Mouse (Mus musculus): ENCODE measurements around the gene Lgi2.

Lgi2 gene

DNA sequence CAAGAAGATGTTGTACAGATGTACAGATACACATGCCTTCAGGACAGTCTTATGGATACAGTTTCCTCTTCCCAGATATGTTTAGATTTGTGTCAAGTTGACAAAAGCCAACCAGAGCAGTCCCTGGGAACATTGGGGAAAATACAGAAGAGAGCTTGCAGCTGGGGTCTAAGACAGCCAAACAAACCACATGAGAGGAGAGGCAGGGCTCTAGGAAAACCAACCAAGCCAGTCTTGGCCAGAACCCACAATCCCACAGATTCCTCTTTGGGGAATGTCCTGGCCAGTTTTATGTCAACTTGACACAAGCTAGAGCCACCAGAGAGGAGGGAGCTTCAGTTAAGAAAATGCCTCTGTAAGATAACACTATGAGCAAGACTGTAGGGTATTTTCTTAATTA is 26.8 kb downstream of the Lgi2 start:
- DNase-seq (ENCODE audit: inconsistent age in 2 of 2, low spot score in 1 of 2): no peak

DNA sequence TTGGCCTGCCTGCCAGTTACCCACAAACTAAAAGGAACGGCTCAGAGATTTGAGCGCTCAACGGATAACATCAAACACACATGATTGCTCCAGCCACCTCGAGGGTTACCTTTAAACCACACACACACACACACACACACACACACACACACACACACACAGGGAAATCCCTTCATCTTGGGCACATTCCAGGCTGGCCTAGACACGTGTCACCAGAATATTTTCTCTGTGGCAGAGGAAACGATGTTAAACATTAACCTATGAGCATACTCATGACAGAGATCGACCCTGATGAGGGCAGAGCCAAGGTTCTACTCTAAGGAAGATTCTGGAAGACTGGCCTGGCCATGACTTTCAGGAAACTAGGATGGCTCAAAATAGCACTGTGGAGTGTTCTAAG is 29.2 kb downstream of the Lgi2 start:
- DNase-seq (ENCODE audit: inconsistent age in 2 of 2, low spot score in 1 of 2): no peak

DNA sequence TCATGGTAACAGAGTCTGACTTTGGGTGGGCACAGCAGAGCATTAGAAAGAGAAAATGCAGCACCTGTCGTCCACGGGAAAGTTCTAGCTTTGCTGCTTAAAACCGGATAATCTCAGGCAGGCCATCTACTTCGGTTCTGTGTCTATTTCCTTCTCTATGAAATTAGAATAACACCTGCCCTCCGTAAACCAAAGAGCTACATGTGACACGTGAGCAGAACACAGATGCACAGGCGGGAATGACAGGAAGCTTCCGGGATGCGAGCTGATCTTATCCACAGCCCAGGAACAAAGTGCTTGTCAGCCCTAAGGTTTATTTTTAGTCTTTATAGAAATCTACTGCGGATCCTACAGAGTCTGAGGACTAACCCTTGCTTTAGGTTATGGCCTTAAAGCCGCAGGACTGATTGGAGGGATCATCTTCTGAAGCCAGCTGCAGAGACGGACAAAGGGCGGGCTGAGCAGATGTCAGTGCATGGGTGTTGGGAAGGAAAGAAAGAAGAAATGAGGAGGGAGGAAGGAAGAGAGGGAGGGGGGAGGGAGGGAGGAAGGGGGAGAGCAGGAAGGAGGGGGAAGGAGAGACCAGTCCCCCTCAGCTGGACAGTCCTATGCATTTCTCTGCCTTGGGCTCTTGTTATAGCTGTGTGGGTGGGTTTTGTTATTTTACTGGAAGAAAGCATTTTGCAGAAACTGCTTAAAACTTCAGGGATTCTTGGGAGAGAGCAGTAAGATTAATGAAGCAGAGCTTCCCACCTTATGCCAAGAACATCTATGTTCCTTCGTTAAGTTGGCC is 31.3 kb downstream of the Lgi2 start:
- no peak for DNase-seq (ENCODE audit: inconsistent age in 2 of 2, low spot score in 1 of 2)

DNA sequence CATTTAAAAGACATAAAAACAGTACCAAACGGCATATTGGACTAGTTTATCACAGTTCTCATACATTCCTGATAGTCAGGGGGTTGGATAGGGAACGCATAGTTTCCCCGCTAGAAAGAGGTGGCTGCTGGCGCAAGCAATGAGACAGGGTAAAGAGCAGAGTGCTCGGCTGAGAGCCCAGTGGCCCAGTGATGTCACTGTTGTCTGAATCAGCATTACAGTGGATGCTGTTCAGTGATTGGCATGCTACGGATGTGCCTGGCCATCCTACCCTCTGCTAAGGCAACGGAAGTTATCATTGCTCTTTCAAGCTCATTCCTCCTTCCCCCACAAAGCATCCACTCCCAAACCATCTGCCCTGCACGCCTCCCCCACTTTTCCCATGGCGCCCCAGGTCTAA is 32.6 kb downstream of the Lgi2 start:
- DNase-seq (ENCODE audit: inconsistent age in 2 of 2, low spot score in 1 of 2): no peak

DNA sequence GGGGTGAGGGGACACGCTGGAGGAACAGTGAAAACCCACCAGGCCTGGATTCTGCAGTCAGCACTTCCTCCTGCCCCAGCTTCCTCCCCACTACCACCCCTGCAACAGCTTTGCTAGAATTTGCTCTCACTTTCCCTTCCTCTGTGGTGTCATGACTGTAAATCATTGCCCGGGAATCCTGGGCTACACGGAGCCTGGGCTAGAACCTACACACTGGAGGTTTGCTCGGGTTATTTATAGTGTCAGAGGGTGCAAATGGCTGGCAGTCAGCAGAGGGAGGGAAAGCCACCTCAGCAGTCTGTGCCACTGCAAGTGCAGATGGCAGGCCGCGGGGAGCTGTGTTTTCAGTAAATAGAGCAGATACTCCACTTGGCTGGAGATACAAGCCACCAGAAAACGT is 37.7 kb downstream of the Lgi2 start:
- DNase-seq (ENCODE audit: inconsistent age in 2 of 2, low spot score in 1 of 2): no peak

DNA sequence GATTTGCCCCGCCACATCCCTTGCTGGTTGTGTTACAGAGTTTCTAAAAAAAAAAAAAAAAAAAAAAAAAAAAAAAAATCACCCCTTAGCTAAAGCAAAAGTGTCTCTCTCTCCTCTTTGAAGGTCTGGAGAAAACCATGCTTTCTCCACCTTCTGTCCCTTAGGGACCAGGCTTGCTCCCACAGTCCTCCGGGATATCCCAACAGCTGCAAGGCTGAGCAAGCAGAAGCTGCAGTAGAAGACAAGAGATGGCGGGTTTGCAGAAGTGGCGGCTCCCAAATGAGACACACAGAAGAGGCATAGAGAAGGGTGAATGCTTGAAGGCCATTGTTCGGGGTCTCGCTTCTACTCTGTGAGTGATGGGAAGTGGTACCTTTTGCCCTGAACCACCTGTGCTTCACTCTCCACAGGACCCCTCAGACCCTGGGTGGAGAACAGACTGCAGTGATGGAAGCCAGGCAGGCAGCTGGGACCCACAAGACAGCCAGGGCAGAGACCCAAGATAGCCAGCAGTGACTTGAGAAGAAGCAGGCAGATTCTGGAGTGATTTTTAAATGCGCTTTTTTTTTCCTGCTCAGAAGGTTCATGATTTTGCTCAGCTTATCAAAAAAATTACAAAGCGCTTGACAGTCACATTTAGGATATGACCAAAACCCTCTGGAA is 39.8 kb downstream of the Lgi2 start:
- no peak for DNase-seq (ENCODE audit: inconsistent age in 2 of 2, low spot score in 1 of 2)

DNA sequence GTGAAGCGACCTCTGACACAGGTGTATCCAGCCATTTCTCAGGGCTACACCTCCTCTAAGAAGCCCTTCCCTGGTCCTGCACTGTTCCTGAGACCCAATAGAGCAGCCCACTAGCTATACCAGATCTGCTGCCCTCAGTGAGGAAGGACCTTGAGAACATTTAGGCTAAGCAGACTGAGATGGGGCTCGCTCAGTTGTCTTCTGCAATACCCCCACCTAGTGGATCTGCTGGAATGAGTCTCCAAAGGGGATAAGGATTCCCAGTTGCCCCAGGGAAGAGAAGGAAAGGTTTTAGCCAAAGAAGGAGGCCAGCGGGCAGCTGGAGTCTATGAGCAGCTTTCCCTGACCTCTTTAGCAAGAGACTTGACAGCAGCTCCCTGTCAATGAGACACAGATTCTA is 42.1 kb downstream of the Lgi2 start:
- peak in 1 of 2 experiments; percentile 30 for DNase-seq (ENCODE audit: inconsistent age in 2 of 2, low spot score in 1 of 2)

DNA sequence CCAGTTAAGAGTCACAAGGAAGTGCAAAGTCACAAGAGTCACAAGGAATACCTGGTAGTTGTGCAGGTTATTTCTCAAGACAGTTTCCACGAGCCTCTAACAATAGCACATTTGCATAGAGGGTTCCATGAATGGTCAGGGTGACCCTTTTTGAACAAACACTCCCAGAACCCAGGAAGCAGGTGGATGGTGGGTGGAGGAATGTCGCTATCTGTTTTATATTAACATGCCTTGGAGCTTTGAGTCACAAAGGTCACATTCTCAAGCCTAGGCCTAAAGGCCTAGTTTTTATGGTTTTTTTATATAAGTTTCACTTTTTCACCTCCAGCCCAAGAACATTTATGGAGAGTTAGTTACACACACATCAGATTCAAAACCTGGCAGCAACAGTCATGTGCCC is 46.3 kb downstream of the Lgi2 start:
- no peak for DNase-seq (ENCODE audit: inconsistent age in 2 of 2, low spot score in 1 of 2)

DNA sequence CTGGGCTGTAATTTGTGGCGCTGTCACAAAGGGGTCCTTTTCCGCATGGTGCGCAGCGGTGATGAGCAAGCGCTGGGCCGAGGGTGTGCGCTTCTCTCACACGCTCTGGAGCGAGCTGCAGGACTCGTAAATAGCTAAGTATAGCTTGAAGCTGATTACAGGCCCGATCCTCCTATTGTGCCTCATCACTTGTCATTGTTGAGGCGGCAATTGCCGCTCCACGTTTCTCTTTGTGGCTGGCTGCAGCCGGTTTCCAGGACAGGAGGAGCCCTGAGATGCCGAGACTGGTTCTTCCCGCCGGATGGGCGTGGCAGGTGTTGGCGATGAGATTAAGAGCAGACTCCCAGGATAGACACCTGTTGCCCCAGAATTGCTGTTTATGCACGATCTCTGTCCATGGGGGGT is 50.2 kb downstream of the Lgi2 start:
- peak; percentile 4 to 29 for DNase-seq (ENCODE audit: inconsistent age in 2 of 2, low spot score in 1 of 2)

DNA sequence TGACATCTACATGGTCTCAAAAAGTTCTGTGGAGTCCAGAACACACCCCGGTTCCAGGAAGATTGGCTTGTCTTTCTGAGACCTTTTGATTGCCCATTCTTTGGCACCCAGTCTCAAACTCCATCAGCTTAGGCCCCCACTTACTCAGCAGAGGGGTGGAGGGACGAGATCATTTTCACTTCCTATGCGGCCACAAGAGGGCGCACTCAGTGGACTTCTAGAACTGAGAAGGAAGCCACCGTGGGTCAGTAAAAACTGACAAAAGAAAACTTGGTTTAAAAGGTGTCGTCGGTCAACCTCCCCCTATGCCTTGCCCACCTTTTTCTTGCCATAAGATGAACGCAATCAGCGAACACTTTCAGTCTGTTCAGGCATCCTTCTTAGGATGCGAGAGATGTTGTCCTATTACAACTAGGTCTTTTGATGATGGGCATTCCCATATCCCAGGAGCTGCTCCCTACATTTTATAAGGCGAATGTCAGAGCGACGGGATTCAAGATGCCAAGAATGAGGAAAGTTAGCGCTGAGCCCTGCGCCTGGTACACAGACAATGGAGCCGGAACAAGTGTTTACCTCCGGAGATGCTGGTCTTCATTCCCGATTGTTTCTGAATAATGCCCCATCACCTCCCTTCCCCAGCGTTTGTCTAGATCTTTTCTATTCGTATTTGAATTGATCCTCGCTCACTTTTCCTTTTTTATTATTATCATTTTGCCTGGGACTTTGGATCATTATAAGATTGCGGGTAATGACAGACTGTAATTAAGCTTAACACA is 50.8 kb downstream of the Lgi2 start:
- peak; percentile 58 to 88 for DNase-seq (ENCODE audit: inconsistent age in 2 of 2, low spot score in 1 of 2)

DNA sequence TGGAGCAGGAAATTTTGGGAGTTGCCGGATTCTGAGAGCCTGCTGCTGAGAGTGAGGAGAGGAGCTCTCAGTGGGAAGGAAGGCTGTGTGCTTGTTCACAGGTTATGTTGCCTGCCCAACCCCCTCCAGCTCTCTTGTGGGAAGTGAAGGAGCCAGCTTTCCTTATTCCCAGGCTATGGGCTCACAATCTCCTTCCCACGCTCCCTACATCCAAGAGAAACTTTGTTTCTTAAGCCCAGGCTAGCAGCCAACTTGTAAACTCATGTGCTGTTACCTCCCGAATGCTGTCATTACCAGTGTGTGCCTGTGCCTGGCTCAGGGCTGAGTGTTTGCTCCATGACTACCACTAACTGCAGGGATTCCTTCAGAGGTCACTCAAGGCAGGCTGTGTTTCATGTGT is 55.2 kb downstream of the Lgi2 start:
- no peak for DNase-seq (ENCODE audit: inconsistent age in 2 of 2, low spot score in 1 of 2)

DNA sequence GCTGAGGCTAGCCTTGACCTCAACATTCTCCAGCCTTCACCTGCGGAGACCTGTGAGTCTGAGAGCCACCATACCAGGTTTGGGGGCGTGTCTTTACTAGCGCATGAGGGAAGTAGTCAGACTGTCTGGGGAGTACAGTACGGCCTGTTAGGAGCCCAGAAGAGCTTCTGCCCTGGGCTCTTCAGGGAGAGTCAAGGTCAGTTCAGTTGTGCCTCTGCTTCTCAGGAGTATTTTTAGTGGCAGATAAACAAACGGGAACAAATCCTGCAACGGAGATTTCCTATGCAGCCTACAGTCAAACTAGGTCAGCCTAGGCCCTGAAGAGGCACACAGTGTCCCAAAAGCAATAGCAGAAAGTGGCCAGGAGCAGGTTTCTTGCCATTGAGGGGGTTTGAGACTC is 56.8 kb downstream of the Lgi2 start:
- DNase-seq (ENCODE audit: inconsistent age in 2 of 2, low spot score in 1 of 2): peak; percentile 31 to 39

DNA sequence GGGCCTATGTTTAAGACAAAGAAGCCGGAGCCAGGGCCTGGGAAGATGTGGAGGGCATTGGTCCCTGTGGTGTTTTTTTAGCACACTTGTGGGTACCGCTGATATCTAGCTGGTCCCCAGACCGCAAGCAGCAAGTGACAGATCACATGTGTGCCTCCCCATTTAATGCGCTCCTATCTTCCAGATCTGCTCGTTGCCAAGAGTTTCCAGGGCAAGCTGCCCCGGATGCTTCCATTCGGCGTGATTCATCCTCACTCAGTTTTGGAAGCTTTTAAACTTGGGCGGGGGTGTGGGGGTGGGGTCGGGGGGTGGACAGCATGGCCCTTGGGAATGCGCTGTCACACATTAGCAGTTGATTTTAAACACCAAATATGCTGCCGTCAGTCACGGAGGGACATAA is 61.6 kb downstream of the Lgi2 start:
- no peak for DNase-seq (ENCODE audit: inconsistent age in 2 of 2, low spot score in 1 of 2)

DNA sequence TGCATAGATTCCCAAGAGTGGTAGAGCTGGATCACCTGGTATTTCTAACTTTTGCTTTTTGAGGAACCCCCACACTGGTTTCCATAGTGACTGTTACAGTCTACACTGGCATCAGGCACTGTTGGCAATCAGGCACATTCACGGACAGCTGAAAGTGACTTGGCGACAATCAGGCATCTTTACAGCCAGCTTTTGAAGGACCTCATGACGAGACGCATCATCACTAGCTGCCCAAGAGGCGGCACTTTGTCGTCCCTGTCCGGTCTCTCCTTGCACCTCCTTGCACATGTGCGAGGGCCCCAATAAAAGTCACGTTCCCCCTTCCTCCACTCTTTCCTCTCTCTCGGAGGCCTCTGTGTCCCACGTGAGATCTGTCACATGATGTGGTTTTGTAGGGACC is 62.1 kb downstream of the Lgi2 start:
- no peak for DNase-seq (ENCODE audit: inconsistent age in 2 of 2, low spot score in 1 of 2)

DNA sequence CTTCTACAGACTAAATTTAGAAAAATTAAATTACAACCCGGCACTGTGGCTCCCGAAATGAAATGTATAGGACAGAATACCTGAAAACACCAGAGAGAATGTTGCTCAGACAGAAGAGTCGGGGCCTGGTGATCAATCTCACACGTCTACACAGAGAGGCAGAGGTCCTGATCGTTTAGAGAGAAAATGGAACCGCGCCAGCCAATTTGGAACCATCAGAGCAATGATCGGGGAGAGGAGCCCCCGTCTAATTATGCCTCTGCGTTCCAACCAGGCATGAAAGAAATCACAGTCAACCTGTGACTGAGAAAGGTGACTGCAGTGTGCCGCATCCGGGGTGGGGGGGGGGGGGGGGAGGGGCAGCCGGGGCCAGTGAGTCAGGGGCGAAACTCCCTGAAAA is 70.6 kb downstream of the Lgi2 start:
- DNase-seq (ENCODE audit: inconsistent age in 2 of 2, low spot score in 1 of 2): no peak

DNA sequence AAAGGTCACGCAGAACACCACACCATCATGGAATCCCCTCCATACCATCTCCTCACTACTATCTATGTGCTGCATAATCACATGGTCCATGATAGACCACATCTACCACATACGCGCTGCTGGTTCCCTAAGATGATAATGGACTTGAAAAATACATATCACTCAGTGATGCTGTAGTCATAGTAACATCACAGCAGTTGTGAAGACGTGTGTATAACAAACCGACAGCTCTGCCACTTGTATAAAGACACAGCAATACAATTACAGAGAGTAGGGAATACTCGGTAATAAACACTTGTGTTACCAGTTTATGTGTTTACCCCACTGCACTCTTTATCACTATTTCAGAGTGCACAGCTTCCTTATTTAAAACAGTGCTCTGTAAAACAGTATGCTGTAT is 74.8 kb downstream of the Lgi2 start:
- no peak for DNase-seq (ENCODE audit: inconsistent age in 2 of 2, low spot score in 1 of 2)

DNA sequence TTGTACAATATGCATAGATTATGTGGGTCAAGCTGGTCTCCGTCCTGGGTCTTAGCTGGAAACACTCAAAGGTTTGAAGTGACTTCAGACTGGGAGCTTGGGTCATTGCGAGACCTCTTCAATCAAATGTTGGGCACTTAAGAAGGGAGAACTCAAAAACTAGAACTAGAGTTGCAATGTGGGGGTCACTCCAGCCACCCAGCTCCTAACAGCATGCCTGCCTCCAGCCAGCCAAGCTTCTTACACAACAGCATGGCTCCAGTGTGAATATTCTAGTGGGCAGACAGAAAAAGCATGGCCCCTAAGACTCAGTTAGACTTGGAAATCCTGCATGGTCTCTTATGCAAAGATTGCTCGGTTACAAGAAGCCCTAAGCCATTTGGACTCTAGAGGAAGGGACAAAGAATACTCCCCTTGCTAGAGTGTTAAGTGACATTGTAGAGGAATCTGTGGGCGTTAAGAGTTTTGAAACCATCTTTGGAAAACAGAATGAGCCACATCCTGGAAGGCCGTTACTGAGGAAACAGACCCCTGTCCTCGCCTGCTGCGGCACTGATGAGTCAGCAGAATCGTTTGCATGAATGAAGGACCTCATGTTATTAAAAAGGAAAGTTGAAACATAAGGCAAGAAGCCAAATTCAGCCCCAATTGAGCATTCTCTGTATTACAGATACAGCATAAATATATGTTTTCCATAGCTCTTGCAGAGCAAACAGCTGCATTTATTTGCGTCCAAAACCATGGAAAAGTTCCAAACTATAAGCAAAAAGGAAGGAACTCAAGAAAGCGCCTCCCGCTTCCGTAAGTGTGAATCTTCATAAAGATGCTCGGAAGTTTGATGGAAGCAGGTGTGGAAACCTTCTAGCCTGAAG is 78.5 kb downstream of the Lgi2 start:
- DNase-seq (ENCODE audit: inconsistent age in 2 of 2, low spot score in 1 of 2): no peak
